Mouse (Mus musculus) testis, adult 2 months (tissue): Measurements from ENCODE around the gene Thoc3. TPM values are rescaled to one million over a fixed set of nuclear protein-coding genes. Genes with fewer than 3 reads are reported as not detected.
"Not testable (repeated sequence)": the region's sequence is repeated elsewhere in the genome, so short reads cannot be mapped to it uniquely, and the experiment has no call there.

ENCODE experiments used
- H3K27ac ChIP-seq: fragments of 200-500 bp; 2 replicates; pipeline ENCODE4 v1.5.1; 2012; ENCODE audit warnings: low read depth, low read length; ENCODE audit not compliant: control insufficient read depth, insufficient read depth
- H3K27me3 ChIP-seq: fragments of 200-500 bp; 2 replicates; pipeline ENCODE4 v1.6.1; 2012; ENCODE audit warnings: mild to moderate bottlenecking, low read length, moderate library complexity; ENCODE audit not compliant: control insufficient read depth, insufficient read depth
- H3K36me3 ChIP-seq: fragments of 200-500 bp; 2 replicates; pipeline ENCODE4 v1.6.1; 2012; ENCODE audit warnings: mild to moderate bottlenecking, low read length; ENCODE audit not compliant: control insufficient read depth, insufficient read depth
- H3K4me1 ChIP-seq: fragments of 200-500 bp; 2 replicates; pipeline ENCODE4 v1.6.1; 2012; ENCODE audit warnings: low read length; ENCODE audit not compliant: control insufficient read depth, insufficient read depth
- H3K4me3 ChIP-seq: fragments of 200-500 bp; 2 replicates; pipeline ENCODE4 v1.5.1; 2012; ENCODE audit warnings: low read depth, mild to moderate bottlenecking, low read length, moderate library complexity, mixed read lengths; ENCODE audit not compliant: control insufficient read depth
- CTCF ChIP-seq: fragments of 200-500 bp; IDR thresholded peaks from 2 replicates; pipeline ENCODE4 v1.5.1; 2012; ENCODE audit warnings: low read depth, mild to moderate bottlenecking, inconsistent platforms, low read length, moderate library complexity; ENCODE audit not compliant: control insufficient read depth, insufficient read depth, insufficient replicate concordance
- POLR2A ChIP-seq: fragments of 200-500 bp; IDR thresholded peaks from 2 replicates; pipeline ENCODE4 v1.6.1; 2012; ENCODE audit warnings: low read depth, mild to moderate bottlenecking, inconsistent platforms, low read length, moderate library complexity; ENCODE audit not compliant: control insufficient read depth
- polyA plus RNA-seq: library from polyadenylated mRNA; depleted of rRNA; stranded (reverse); fragments of >200 nt; gene quantifications from 2 replicates; pipeline ENCODE4 v1.2.3, GENCODE M21; 2012

Thoc3 gene
- polyA plus RNA-seq, 1 experiment = 15.7 TPM

- Histone ChIP-seq H3K4me1 (peaks cover 11% of the 10 kb centered on the region), H3K4me3 (no peak overlapping the region), H3K27me3 (no peaks in the 10 kb centered on the region), H3K36me3 (no peaks in the 10 kb centered on the region), H3K27ac (no peak overlapping the region)
- TF ChIP-seq POLR2A (no peak), CTCF (no peak)
Measured at GRCm38 (mm10) chr13:54501352-54501751, 32.7 kb upstream of the Thoc3 start.

GRCm38 (mm10) chr13:54499551-54499950 lies 30.9 kb upstream of the Thoc3 start:
- not testable (repeated sequence) for H3K4me1 ChIP-seq, H3K36me3 ChIP-seq, H3K27me3 ChIP-seq, H3K4me3 ChIP-seq, H3K27ac ChIP-seq

GRCm38 (mm10) chr13:54491381-54491780 lies 22.7 kb upstream of the Thoc3 start:
- Histone ChIP-seq H3K36me3 (no peaks in the 10 kb centered on the region), H3K27ac (no peak overlapping the region), H3K4me3 (no peak overlapping the region), H3K4me1 (no peaks in the 10 kb centered on the region; the same call in 1 of the 2 replicates), H3K27me3 (no peaks in the 10 kb centered on the region)
- TF ChIP-seq POLR2A = no peak
- no peak for TF ChIP-seq CTCF

GRCm38 (mm10) chr13:54490411-54490810 lies 21.8 kb upstream of the Thoc3 start:
- TF ChIP-seq CTCF = no peak
- TF ChIP-seq POLR2A = no peak
- H3K4me1 ChIP-seq = no peaks in the 10 kb centered on the region; the same call in 1 of the 2 replicates
- H3K4me3 ChIP-seq = no peak overlapping the region
- H3K27me3 ChIP-seq = no peaks in the 10 kb centered on the region
- no peak overlapping the region for H3K27ac ChIP-seq
- H3K36me3 ChIP-seq = no peaks in the 10 kb centered on the region

- no peaks in the 10 kb centered on the region for H3K27me3 ChIP-seq
- no peak for TF ChIP-seq POLR2A
- TF ChIP-seq CTCF = no peak
- no peaks in the 10 kb centered on the region for H3K36me3 ChIP-seq
- H3K27ac ChIP-seq = no peak overlapping the region
- no peaks in the 10 kb centered on the region for H3K4me1 ChIP-seq
- no peak overlapping the region; the same call in 1 of the 2 replicates for H3K4me3 ChIP-seq
Measured at GRCm38 (mm10) chr13:54481498-54481897, 12.8 kb upstream of the Thoc3 start.

GRCm38 (mm10) chr13:54479286-54479685 lies 10.6 kb upstream of the Thoc3 start:
- H3K27me3 ChIP-seq = no peaks in the 10 kb centered on the region
- H3K4me1 ChIP-seq = no peaks in the 10 kb centered on the region
- no peak overlapping the region for H3K27ac ChIP-seq
- H3K36me3 ChIP-seq = no peaks in the 10 kb centered on the region
- TF ChIP-seq CTCF (no peak), POLR2A (no peak)
- H3K4me3 ChIP-seq = no peak overlapping the region

- H3K27ac ChIP-seq = no peak overlapping the region
- H3K4me3 ChIP-seq = no peak overlapping the region
- no peaks in the 10 kb centered on the region for H3K36me3 ChIP-seq
- no peaks in the 10 kb centered on the region for H3K4me1 ChIP-seq
- H3K27me3 ChIP-seq = no peaks in the 10 kb centered on the region
- TF ChIP-seq POLR2A (no peak), CTCF (no peak)
Measured at GRCm38 (mm10) chr13:54475702-54476101, 7.1 kb upstream of the Thoc3 start.

GRCm38 (mm10) chr13:54474996-54475395 lies 6.3 kb upstream of the Thoc3 start:
- H3K36me3 ChIP-seq = no peaks in the 10 kb centered on the region
- no peak overlapping the region for H3K27ac ChIP-seq
- H3K4me3 ChIP-seq = no peak overlapping the region
- H3K4me1 ChIP-seq = no peaks in the 10 kb centered on the region
- no peaks in the 10 kb centered on the region for H3K27me3 ChIP-seq
- TF ChIP-seq CTCF (no peak), POLR2A (no peak)
